Mouse (Mus musculus) brain, embryonic 14.5 days (tissue): ENCODE measurements around the gene Cpne5.

Experiments
- CTCF ChIP-seq: fragments of 200-500 bp; IDR thresholded peaks from 2 replicates; pipeline ENCODE4 v1.5.1; 2012; ENCODE audit warnings: inconsistent platforms, mild to moderate bottlenecking, moderate library complexity, borderline replicate concordance; ENCODE audit not compliant: insufficient read depth, insufficient read length; ENCODE audit errors: extremely low read depth
- POLR2A ChIP-seq: fragments of 200-500 bp; IDR thresholded peaks from 2 replicates; pipeline ENCODE4 v1.6.1; 2012; ENCODE audit warnings: mild to moderate bottlenecking, inconsistent platforms, borderline replicate concordance; ENCODE audit not compliant: poor library complexity, insufficient read depth, insufficient read length, severe bottlenecking; ENCODE audit errors: extremely low read depth

- no peak for TF ChIP-seq POLR2A
- TF ChIP-seq CTCF: no peak
These were observed 648 bp downstream of the Cpne5 start for GRCm38 (mm10) chr17:29237267-29237771.
